Mouse (Mus musculus) T-helper 1 cell (primary cell): ENCODE measurements around the gene Gnb2.

Experiments
- in situ Hi-C: fragments of 300-600 bp; cut with MboI, MseI; formaldehyde crosslinking; loops from one replicate; pipeline ENCODE4 v1.15.1; 2025; ENCODE audit warnings: high pct_unique_total_duplicates

Gene Gnb2

DNA sequence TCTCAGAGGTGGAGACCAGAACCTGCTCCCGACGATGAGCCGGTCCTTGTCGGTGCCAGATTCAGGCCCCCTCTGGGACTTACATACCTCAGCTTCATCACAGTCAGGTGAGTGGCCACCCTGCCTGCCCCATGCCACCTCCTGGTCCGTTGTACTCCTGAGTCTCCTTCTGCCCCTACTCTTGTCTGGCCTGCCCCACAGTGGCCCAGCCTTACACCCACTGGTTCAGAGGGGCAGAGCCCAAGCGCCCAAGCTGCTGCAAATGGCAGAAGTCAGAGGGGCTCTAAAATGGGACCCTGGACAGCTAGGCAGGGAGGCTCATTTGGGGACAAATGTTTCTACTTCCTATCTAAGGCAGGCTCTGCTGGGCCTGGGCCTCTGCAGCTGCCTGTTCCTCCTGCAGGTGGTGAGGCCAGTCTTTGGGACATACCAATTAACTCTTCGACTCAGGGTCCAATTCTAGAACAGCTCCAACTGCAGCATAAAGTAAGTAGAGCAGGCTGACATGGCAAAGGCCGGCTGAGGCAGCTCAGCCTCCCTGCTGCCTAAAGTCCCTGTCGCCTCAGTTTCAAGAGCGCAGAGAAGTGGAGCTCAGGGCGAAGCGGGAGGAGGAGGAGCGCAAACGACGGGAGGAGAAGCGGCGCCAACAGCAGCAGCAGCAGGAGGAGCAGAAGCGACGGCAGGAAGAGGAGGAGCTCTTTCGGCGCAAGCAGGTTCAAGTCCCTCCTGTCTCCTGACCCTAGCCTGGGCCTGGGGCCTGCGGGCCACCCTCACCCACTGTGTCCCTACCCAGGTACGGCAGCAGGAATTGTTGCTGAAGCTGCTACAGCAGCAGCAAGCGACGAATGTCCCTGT lies 9.7 kb downstream of the Gnb2 start:
- in situ Hi-C loops: no loop called here

DNA sequence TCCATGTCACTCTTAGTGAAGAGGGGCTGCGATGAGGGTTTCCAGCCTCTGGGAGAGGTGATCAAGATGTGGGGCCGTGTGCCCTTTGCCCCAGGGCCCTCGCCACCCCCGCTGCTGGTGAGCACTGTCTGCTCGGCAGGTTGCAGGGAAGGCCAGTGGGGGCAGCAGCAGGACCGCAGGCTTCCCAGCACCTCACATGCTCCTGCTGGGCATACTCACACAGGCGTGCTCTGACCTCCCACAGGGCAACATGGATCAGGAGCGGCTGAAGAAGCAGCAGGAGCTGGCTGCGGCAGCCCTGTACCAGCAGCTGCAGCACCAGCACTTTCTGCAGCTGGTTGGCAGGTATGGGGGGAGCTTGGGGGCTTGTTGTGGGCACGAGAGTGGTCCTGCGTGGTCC lies 10.6 kb downstream of the Gnb2 start:
- in situ Hi-C loops: no loop called here

GRCm38 (mm10) chr5:137521861-137522260 lies 11.4 kb downstream of the Gnb2 start:
- in situ Hi-C loops: no loop called here

- in situ Hi-C loops: no loop called here
Observed at GRCm38 (mm10) chr5:137519691-137520550, 13.4 kb downstream of the Gnb2 start.

- in situ Hi-C loops: no loop called here
Observed at GRCm38 (mm10) chr5:137518436-137518835, 14.9 kb downstream of the Gnb2 start, which contains the start of gene Gigyf1. Gene Gigyf1 (plus strand): TSS chr5:137518548.

- in situ Hi-C loops: no loop called here
Observed at GRCm38 (mm10) chr5:137514811-137515210, 18.5 kb downstream of the Gnb2 start.

GRCm38 (mm10) chr5:137513951-137514721 lies 19.2 kb downstream of the Gnb2 start:
- in situ Hi-C loops: no loop called here

- in situ Hi-C loops: no loop called here
Observed at GRCm38 (mm10) chr5:137512847-137513794, 20.2 kb downstream of the Gnb2 start.

DNA sequence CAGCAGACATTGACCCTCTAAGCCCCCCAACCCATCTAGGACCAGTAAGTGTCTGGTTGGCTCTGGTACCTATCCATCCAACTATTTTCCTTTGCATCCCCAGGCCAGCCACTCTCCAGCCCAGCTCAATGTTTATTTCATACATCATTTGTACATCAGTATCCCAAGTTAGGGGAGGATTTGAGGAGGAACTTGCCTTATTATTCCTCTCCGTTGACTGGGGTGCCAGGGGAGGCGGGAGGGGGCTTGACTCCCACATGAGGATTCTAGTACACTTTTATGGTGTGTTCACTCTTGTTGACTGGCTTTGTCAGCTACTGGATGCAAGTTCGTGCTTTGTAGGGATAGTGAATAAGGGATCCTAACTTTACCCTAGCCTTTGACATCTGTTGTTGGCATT lies 21.6 kb downstream of the Gnb2 start:
- in situ Hi-C loops: no loop called here

DNA sequence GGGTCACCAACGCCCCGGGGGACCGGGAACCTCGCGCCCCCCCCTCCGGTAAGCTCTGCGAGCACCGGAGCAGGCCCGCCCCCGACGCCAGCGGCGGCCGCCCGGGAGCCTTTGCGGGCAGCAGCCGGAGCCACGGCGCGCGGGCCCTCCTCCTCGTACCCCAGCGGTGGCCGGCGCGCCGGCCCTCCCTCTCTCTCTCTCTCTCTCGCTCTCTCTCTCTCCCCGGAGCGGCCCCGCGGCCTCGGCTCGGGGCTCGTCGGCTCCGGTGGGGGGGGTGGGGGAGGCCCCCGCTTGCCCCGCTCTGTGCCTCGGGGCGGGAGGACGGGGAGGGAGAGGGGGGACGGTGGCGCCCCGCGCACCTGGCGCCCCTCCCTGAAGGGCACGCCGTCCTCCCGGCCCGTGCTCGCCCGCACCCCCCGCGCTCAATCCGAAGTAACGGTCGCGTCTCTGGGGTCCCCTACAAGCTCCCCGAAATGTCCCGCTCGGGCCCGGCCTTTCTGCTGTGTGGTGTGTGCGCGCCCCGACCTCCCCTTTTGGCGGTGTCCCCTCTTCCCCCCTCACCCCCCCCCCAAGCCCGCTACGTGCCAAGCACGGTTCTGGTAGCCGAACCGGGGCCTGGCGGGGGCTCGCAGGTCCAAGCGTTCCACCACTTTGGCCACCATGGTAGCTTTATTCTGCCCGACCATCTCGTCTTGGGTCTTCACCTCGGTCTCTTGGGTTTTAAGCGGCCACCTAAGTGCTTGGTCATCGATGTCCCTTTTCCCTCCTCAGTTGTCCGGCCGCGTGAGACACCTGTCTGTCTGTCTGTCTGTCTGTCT lies 22.5 kb downstream of the Gnb2 start:
- in situ Hi-C loops: no loop called here

GRCm38 (mm10) chr5:137510014-137510501 lies 23.3 kb downstream of the Gnb2 start:
- in situ Hi-C loops: no loop called here

GRCm38 (mm10) chr5:137504041-137504440 lies 29.3 kb downstream of the Gnb2 start:
- in situ Hi-C loops: no loop called here

- in situ Hi-C loops: no loop called here
Observed at GRCm38 (mm10) chr5:137502667-137503110, 30.6 kb downstream of the Gnb2 start.

GRCm38 (mm10) chr5:137501709-137502666 lies 31.3 kb downstream of the Gnb2 start, which contains the start of gene Pop7:
Gene Pop7 (minus strand): TSS chr5:137502518.
- in situ Hi-C loops: no loop called here

GRCm38 (mm10) chr5:137500186-137500585 lies 33.1 kb downstream of the Gnb2 start:
- in situ Hi-C loops: no loop called here

DNA sequence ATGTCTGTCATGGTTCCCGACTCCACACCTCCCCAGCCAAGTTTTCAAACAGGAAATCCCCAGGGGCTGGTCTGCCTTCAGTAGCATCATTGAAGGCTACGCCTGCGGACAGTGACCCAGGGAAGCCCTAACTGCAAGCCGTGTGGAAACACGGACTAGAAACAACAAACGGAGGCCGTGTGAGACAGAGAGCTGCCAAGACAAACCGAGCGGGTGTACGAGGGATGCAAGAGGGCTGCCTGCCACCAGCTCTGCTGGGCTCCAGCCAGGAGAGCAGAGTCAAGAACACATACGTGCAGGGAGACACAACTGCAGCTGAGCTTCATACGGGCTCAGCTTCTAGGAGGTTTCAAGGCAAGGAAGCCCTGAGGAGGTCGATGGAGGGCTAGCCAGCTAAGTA lies 39.5 kb downstream of the Gnb2 start:
- in situ Hi-C loops: no loop called here

GRCm38 (mm10) chr5:137491559-137491958 lies 41.8 kb downstream of the Gnb2 start:
- in situ Hi-C loops: no loop called here

GRCm38 (mm10) chr5:137487616-137488015 lies 45.7 kb downstream of the Gnb2 start:
- in situ Hi-C loops: no loop called here
